Mouse (Mus musculus) liver, embryonic 11.5 days (tissue): ENCODE data around the gene Gdpd5. TPM values are rescaled to one million over a fixed set of nuclear protein-coding genes. Genes with fewer than 3 reads are reported as not detected.

Experiments used
- ATAC-seq: fragments of 200-750 bp; cut with Nextera tagmentation; replicated peaks from 2 replicates; pipeline ENCODE4 v1.8.0; 2017; ENCODE audit warnings: moderate number of reproducible peaks, mild to moderate bottlenecking, moderate TSS enrichment, moderate library complexity; ENCODE audit not compliant: low FRiP score
- DNase-seq: peaks from one replicate; pipeline ENCODE4 v3.0.0-alpha.2; 2017; ENCODE audit warnings: low spot score
- H3K27ac ChIP-seq: fragments of 300-500 bp; sonication (generic); 2 replicates; pipeline ENCODE4 v1.5.1; 2014; ENCODE audit warnings: mild to moderate bottlenecking, low read depth, low read length, control low read depth
- H3K27me3 ChIP-seq: fragments of 300-500 bp; sonication (generic); replicated peaks from 2 replicates; pipeline ENCODE4 v1.6.1; 2014; ENCODE audit warnings: low read length, mixed read lengths; ENCODE audit not compliant: control insufficient read depth, insufficient read depth
- H3K36me3 ChIP-seq: fragments of 300-500 bp; sonication (generic); 2 replicates; pipeline ENCODE4 v1.6.1; 2014; ENCODE audit warnings: mild to moderate bottlenecking, low read length, moderate library complexity, mixed read lengths; ENCODE audit not compliant: control insufficient read depth, insufficient read depth
- H3K4me1 ChIP-seq: fragments of 300-500 bp; sonication (generic); replicated peaks from 2 replicates; pipeline ENCODE4 v1.6.1; 2014; ENCODE audit warnings: low read length, mixed read lengths; ENCODE audit not compliant: control insufficient read depth, insufficient read depth
- H3K4me2 ChIP-seq: fragments of 300-500 bp; sonication (generic); 2 replicates; pipeline ENCODE4 v1.6.1; 2014; ENCODE audit warnings: mild to moderate bottlenecking, control low read depth, moderate library complexity
- H3K4me3 ChIP-seq: fragments of 300-500 bp; sonication (generic); 2 replicates; pipeline ENCODE4 v1.5.1; 2014; ENCODE audit warnings: low read depth, low read length, control low read depth
- H3K9ac ChIP-seq: fragments of 300-500 bp; sonication (generic); 2 replicates; pipeline ENCODE4 v1.6.1; 2014; ENCODE audit warnings: low read depth, low read length, control low read depth
- H3K9me3 ChIP-seq: fragments of 300-500 bp; sonication (generic); 2 replicates; pipeline ENCODE4 v1.6.1; 2016; ENCODE audit warnings: low read length, inconsistent platforms, mixed read lengths; ENCODE audit not compliant: control insufficient read depth
- WGBS: fragments of 180-500 bp; shearing (Covaris S2); extraction: QIAGEN DNeasy Blood & Tissue Kit; methylation state at CpG from one replicate; pipeline ENCODE4 v1.1.7; 2014; 5-methylcytosine and 5-hydroxymethylcytosine counted together
- polyA plus RNA-seq: library from polyadenylated mRNA; unstranded; fragments of >200 nt; fragmentation: Nextera tagmentation; extraction: Ambion mirVana; gene quantifications from 2 replicates; pipeline ENCODE4 v1.2.1, GENCODE M21; 2014

The Gdpd5 gene
- polyA plus RNA-seq, 1 experiment from 2014 or later: 5.7 TPM

DNA sequence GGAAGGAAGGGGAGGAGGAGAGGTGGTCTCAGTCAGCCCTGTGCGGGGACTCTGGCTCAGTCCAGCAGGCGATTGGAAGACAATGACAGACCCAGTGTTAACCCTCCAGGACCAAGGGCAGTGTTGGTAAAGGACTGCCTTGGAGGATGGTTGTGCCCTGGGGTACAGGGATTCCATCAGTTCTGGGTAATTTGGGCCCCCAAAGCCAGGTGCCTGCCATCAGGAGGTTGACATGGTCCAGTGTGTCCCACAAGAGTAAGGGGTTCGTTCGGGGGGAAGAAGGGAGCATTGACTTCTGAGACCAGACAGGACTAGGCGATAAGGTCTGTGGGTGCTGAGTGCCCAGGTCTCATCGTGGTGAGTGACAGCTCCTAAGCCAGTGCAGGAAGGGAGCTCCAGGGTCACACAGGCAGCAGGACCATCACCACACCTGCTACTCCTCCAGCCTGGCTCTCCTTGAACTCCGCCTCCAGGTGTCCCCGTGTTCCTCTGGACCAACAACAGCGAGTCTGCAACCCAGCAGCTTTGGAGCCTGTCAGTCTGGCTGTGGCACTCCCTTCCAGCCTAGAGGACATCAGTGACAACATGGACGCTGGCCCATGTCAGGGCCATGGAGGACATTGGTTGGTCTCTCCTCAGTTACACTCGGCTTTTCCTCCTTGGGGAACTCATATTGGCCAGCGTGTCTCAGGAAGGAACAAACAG, 23.0 kb downstream of the Gdpd5 start:
- no peak for ATAC-seq
- Histone ChIP-seq H3K4me3 (no peak overlapping the region), H3K27me3 (no peaks in the 10 kb centered on the region), H3K9ac (no peak overlapping the region), H3K4me2 (no peak overlapping the region), H3K9me3 (no peaks in the 10 kb centered on the region), H3K4me1 (peaks cover 6% of the 10 kb centered on the region; the same call in 1 of the 2 replicates), H3K27ac (no peak overlapping the region), H3K36me3 (no peaks in the 10 kb centered on the region)
- DNase-seq: no peak
- WGBS: 70% methylated on average over 12 of the region's 12 CpGs

DNA sequence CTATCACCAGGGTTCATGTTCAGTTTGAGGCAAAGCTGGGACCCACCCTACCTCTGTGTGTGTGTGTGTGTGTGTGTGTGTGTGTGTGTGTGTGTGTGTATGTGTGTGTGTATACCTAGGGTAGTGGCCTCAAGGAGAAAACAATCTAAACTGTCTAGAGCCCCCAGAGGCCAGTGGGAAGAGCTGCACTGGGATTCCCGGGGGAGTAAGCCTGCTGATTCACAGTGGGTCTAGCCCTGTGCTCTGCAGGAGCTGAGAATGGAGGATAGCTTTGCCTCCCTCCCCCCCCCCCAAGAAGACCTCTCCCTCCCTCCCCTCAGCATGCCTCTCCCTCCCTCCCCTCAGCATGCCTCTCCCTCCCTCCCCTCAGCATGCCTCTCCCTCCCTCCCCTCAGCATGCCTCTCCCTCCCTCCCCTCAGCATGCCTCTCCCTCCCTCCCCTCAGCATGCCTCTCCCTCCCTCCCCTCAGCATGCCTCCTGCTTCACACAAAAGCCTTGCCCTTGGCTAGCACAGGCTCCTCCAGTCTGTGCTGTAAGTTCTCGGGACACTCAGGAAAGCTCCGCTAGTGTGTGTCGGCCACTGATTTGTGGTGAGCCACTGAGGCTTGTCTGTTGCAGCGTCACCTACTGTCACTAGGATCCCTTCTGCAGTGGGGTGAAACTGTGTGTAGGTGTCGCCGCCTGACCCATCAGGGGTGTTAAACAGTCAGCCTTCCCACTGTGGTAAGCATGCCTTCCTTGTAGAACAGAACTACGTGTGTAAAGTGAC, 24.4 kb downstream of the Gdpd5 start:
- H3K4me1 ChIP-seq: peaks cover 9% of the 10 kb centered on the region
- H3K9me3 ChIP-seq: no peaks in the 10 kb centered on the region
- DNase-seq (no peak), ATAC-seq (no peak)
- WGBS: 29% methylated on average over 8 of the region's 8 CpGs
- no peaks in the 10 kb centered on the region for H3K27me3 ChIP-seq
- no peaks in the 10 kb centered on the region for H3K36me3 ChIP-seq
- no peak overlapping the region for H3K9ac ChIP-seq
- H3K27ac ChIP-seq: no peak overlapping the region
- no peak overlapping the region for H3K4me3 ChIP-seq
- H3K4me2 ChIP-seq: no peak overlapping the region

DNA sequence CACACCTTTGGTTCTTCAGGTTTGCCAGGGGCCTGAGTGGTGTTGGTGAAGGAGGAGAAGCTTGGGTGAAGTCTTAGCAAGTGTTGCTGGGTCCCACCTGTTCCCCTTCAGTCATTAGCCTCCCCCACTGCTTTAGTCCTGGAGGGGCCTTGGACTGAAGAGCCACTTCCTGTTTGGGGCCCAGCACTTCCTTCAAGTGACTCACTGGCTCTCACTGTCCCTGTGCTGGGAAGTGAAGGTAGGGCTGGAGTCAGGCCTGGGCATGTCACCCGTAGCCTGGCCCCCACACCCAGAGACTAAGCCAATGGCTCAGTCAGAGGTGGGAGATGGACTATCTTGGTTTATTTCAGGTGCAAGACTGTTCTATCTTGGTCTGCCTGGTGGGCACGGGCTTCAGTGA, 26.4 kb downstream of the Gdpd5 start:
- H3K4me1 ChIP-seq: peaks cover 10% of the 10 kb centered on the region
- no peak overlapping the region for H3K4me2 ChIP-seq
- no peaks in the 10 kb centered on the region for H3K27me3 ChIP-seq
- H3K9me3 ChIP-seq: no peaks in the 10 kb centered on the region
- no peak overlapping the region for H3K27ac ChIP-seq
- 70% methylated on average over 2 of the region's 2 CpGs for WGBS
- no peak for ATAC-seq
- no peak overlapping the region for H3K4me3 ChIP-seq
- H3K9ac ChIP-seq: no peak overlapping the region
- DNase-seq: no peak
- H3K36me3 ChIP-seq: no peaks in the 10 kb centered on the region

DNA sequence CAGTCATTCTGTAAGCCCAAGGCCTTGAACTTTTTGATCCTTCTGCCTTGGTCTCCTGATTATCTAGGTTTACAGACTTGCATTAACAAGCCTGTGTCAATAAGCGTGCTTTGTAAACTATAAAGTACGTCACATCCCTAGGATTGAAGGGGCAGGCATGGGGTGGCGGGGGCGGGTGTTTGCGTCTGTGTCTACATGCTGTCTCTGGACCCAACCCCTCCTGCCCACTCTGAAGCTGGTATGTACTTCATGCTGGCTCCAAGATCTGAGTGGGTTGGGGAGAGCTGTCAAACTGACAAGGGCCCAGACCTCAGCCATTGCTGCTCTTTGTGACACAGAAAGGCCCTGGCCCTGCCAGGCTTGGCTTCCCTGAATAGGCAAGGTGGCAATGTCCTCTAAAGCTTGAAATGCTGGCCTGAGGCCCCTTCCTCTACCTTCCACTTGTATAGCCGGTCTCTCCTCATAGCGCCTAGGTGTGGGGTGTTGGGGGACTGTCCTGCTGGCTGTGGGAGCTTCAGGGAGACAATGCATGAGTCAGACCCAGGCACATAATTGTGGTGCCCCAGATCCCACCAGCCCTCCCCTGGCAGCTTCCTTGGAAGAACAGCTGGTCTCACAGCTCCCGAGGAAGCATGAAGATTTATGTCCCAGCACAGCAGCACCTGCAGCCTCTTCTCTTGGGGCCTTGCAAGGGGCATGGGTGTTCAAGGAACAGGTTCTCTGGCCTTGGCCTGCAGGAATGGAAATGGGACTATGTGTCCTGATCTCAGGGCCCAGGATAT, 28.4 kb downstream of the Gdpd5 start:
- WGBS: 69% methylated on average over 8 of the region's 8 CpGs
- H3K27ac ChIP-seq: peak overlapping the region; percentile 45; the same call in 1 of the 2 replicates
- no peaks in the 10 kb centered on the region for H3K36me3 ChIP-seq
- H3K9me3 ChIP-seq: no peaks in the 10 kb centered on the region
- no peaks in the 10 kb centered on the region for H3K27me3 ChIP-seq
- H3K4me2 ChIP-seq: no peak overlapping the region
- H3K4me1 ChIP-seq: peaks cover 10% of the 10 kb centered on the region
- ATAC-seq (no peak), DNase-seq (no peak)
- H3K9ac ChIP-seq: no peak overlapping the region
- H3K4me3 ChIP-seq: no peak overlapping the region

DNA sequence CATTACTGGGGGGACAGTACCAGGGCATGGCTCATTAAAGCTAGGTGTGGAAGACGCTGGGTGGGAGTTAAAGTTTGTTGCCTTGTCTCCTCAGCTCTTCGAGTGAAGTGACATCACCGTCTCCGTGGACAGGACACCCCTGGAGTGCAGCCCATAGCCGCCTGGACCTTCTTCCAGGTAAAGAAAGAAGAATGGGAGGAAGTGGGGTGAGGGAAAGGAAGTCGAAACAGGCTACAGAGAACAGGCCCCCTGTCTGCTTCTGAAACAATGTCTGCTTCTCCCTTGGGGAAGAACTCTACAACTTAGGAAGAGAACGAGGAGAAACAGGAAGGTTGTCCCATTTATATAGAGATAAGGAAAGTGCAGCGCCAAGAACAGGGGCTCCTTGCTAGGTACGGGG, 29.1 kb downstream of the Gdpd5 start:
- Histone ChIP-seq H3K9ac (no peak overlapping the region), H3K27me3 (no peaks in the 10 kb centered on the region), H3K4me1 (peaks cover 10% of the 10 kb centered on the region), H3K9me3 (no peaks in the 10 kb centered on the region), H3K4me3 (no peak overlapping the region), H3K36me3 (no peaks in the 10 kb centered on the region), H3K27ac (peak overlapping the region; percentile 45; the same call in 1 of the 2 replicates), H3K4me2 (no peak overlapping the region)
- 50% methylated on average over 9 of the region's 9 CpGs for WGBS
- DNase-seq (no peak), ATAC-seq (no peak)

DNA sequence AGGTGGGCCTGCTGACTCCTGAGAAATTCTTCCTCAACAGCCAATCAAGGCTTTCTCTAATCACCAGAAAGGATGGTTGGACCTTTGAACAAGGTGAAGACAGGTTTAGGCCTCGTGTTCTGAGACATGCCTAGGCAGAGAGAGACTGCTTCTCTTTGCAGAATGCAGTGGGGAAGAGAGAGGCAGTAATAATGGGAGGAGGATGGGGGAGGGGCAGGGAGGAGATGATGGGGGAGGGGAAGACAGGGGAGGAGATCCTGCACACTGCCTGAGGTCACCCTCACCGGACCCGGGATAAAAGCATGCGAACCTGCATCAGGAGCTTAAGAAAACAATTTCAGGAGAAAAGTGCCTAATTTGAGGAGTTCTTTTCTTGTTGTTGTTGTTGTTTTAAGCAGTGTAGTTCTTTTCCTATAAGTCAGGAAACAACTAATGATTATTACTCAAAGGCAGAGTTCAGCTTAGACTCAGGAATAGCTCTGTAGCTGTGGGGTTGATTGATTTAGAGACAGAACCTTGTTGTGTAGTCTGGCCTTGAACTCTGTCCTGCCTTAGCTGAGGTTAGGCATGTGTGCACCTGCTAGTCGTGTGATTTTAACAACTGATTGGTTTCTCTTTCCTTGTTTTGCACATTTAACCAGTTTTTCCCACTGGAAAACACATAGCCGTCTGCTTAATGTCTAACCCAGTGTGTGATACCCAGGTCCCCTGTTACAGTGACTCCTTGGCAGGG, 30.0 kb downstream of the Gdpd5 start:
- H3K9me3 ChIP-seq: no peaks in the 10 kb centered on the region
- no peaks in the 10 kb centered on the region for H3K36me3 ChIP-seq
- DNase-seq (no peak), ATAC-seq (no peak)
- H3K9ac ChIP-seq: no peak overlapping the region
- no peak overlapping the region for H3K4me3 ChIP-seq
- WGBS: 40% methylated on average over 6 of the region's 6 CpGs
- no peak overlapping the region for H3K27ac ChIP-seq
- H3K27me3 ChIP-seq: no peaks in the 10 kb centered on the region
- H3K4me1 ChIP-seq: peaks cover 10% of the 10 kb centered on the region
- no peak overlapping the region for H3K4me2 ChIP-seq

DNA sequence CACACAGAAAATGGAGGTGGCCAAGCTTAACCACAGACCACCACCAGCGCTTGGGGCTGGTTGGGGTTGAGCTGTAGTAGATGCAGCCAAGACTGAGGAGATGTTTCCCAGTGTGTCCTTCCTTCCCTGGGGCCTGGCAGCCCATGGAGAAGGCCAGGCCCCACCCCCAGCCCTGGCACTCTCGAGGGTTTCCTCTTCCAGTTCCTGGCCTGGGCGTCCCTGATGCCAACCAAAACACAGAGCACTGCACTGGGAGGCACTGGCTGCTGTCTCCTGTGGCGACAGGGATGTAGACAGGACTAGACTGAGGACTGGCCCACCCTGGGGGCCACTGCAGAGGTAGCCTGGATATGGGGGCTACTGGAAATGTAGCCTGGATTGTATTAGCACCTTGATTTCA, 33.8 kb downstream of the Gdpd5 start:
- H3K27ac ChIP-seq: no peak overlapping the region
- no peak overlapping the region for H3K4me3 ChIP-seq
- 59% methylated on average over 4 of the region's 4 CpGs for WGBS
- no peak for ATAC-seq
- H3K4me1 ChIP-seq: peaks cover 7% of the 10 kb centered on the region
- no peak for DNase-seq
- H3K9me3 ChIP-seq: no peaks in the 10 kb centered on the region
- no peaks in the 10 kb centered on the region for H3K27me3 ChIP-seq
- no peaks in the 10 kb centered on the region for H3K36me3 ChIP-seq
- H3K4me2 ChIP-seq: no peak overlapping the region
- H3K9ac ChIP-seq: no peak overlapping the region

DNA sequence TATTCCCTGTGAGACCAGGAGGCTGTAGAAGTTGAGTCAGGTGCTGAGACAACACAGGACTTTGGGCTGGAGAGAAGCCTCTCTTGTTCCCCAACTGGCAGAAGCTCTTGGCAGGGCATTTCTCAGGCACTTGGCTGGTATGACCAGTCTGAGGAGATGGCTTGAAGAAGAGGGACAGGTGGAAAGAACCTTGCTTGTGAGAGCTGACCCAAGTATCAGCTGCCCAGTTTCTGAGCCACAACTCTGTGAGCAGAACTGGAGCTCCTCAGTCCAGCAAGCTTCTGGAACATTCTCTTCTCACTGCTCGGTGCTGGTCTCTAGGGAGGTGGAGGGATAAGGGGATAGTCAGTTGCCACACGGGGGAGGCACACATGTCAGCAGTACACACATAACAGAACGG, 38.1 kb downstream of the Gdpd5 start:
- no peaks in the 10 kb centered on the region for H3K9me3 ChIP-seq
- no peak overlapping the region for H3K4me2 ChIP-seq
- 63% methylated on average over 3 of the region's 3 CpGs for WGBS
- ATAC-seq (no peak), DNase-seq (no peak)
- no peak overlapping the region for H3K4me3 ChIP-seq
- no peak overlapping the region for H3K27ac ChIP-seq
- no peaks in the 10 kb centered on the region for H3K27me3 ChIP-seq
- peaks cover 6% of the 10 kb centered on the region; the same call in 1 of the 2 replicates for H3K4me1 ChIP-seq
- no peaks in the 10 kb centered on the region for H3K36me3 ChIP-seq
- no peak overlapping the region for H3K9ac ChIP-seq
